Mouse (Mus musculus) embryonic facial prominence, embryonic 11.5 days (tissue): ENCODE data around the gene Fbxl8. TPM values are rescaled to one million over a fixed set of nuclear protein-coding genes. Genes with fewer than 3 reads are reported as not detected.
"Not testable (repeated sequence)": the region's sequence is repeated elsewhere in the genome, so short reads cannot be mapped to it uniquely, and the experiment has no call there.

Experiments
- ATAC-seq: fragments of 200-750 bp; cut with Nextera tagmentation; replicated peaks from 2 replicates; pipeline ENCODE4 v1.8.0; 2017; ENCODE audit warnings: low read depth; ENCODE audit not compliant: insufficient number of reproducible peaks, low FRiP score, low TSS enrichment
- DNase-seq: peaks from one replicate; pipeline ENCODE4 v3.0.0-alpha.2; 2015; ENCODE audit warnings: low spot score
- H3K27ac ChIP-seq: fragments of 300-500 bp; sonication (generic); replicated peaks from 2 replicates; pipeline ENCODE4 v1.5.1; 2014; ENCODE audit warnings: mild to moderate bottlenecking, low read depth, low read length, control low read depth
- H3K27me3 ChIP-seq: fragments of 300-500 bp; sonication (generic); 2 replicates; pipeline ENCODE4 v1.6.1; 2014; ENCODE audit warnings: mild to moderate bottlenecking, low read length, moderate library complexity, mixed read lengths; ENCODE audit not compliant: control insufficient read depth, insufficient read depth
- H3K36me3 ChIP-seq: fragments of 300-500 bp; sonication (generic); replicated peaks from 2 replicates; pipeline ENCODE4 v1.6.1; 2014; ENCODE audit warnings: low read depth, mild to moderate bottlenecking, low read length, moderate library complexity, mixed read lengths; ENCODE audit not compliant: control insufficient read depth, insufficient read depth
- H3K4me1 ChIP-seq: fragments of 300-500 bp; sonication (generic); 2 replicates; pipeline ENCODE4 v1.6.1; 2014; ENCODE audit warnings: low read length, mixed read lengths; ENCODE audit not compliant: control insufficient read depth, insufficient read depth
- H3K4me2 ChIP-seq: fragments of 300-500 bp; sonication (generic); 2 replicates; pipeline ENCODE4 v1.6.1; 2014; ENCODE audit warnings: low read depth, mild to moderate bottlenecking, control low read depth, low read length, moderate library complexity
- H3K4me3 ChIP-seq: fragments of 300-500 bp; sonication (generic); 2 replicates; pipeline ENCODE4 v1.5.1; 2014; ENCODE audit warnings: low read depth, low read length, control low read depth
- H3K9ac ChIP-seq: fragments of 300-500 bp; sonication (generic); replicated peaks from 2 replicates; pipeline ENCODE4 v1.6.1; 2014; ENCODE audit warnings: mild to moderate bottlenecking, control low read depth, low read length
- H3K9me3 ChIP-seq: fragments of 300-500 bp; sonication (generic); replicated peaks from 2 replicates; pipeline ENCODE4 v1.6.1; 2016; ENCODE audit warnings: mild to moderate bottlenecking, low read length, inconsistent platforms, mixed read lengths; ENCODE audit not compliant: control insufficient read depth
- WGBS: fragments of 180-500 bp; shearing (Covaris S2); extraction: QIAGEN DNeasy Blood & Tissue Kit; methylation state at CpG from one replicate; pipeline ENCODE4 v1.1.7; 2014; 5-methylcytosine and 5-hydroxymethylcytosine counted together
- polyA plus RNA-seq: library from polyadenylated mRNA; unstranded; fragments of >200 nt; fragmentation: Nextera tagmentation; extraction: Ambion mirVana; gene quantifications from 2 replicates; pipeline ENCODE4 v1.2.1, GENCODE M21; 2014

Gene Fbxl8
- polyA plus RNA-seq, 1 experiment from 2014 or later, result 1.2 TPM

- 87% methylated on average over 4 of the region's 4 CpGs for WGBS
- not testable (repeated sequence) for DNase-seq, H3K4me1 ChIP-seq, H3K27me3 ChIP-seq, H3K4me2 ChIP-seq, H3K9ac ChIP-seq, H3K27ac ChIP-seq, H3K4me3 ChIP-seq, H3K36me3 ChIP-seq, ATAC-seq, H3K9me3 ChIP-seq
Observed at GRCm38 (mm10) chr8:105232321-105232693, 32.1 kb upstream of the Fbxl8 start.

GRCm38 (mm10) chr8:105233126-105233935, 31.1 kb upstream of the Fbxl8 start:
- DNase-seq (no peak), ATAC-seq (no peak)
- Histone ChIP-seq H3K9ac (no peak overlapping the region), H3K36me3 (no peaks in the 10 kb centered on the region; the same call in 1 of the 2 replicates), H3K27me3 (no peaks in the 10 kb centered on the region), H3K27ac (no peak overlapping the region), H3K4me1 (no peaks in the 10 kb centered on the region), H3K4me2 (no peak overlapping the region), H3K9me3 (no peaks in the 10 kb centered on the region), H3K4me3 (no peak overlapping the region)
- WGBS, result 55% methylated on average over 1 of the region's 1 CpGs

- 61% methylated on average over 1 of the region's 1 CpGs for WGBS
- no peak overlapping the region for H3K9ac ChIP-seq
- H3K4me1 ChIP-seq, result no peaks in the 10 kb centered on the region
- H3K27ac ChIP-seq, result no peak overlapping the region
- no peaks in the 10 kb centered on the region; the same call in none of the 2 replicates for H3K36me3 ChIP-seq
- DNase-seq (no peak), ATAC-seq (no peak)
- no peak overlapping the region for H3K4me3 ChIP-seq
- no peaks in the 10 kb centered on the region for H3K27me3 ChIP-seq
- H3K4me2 ChIP-seq, result no peak overlapping the region
- H3K9me3 ChIP-seq, result no peaks in the 10 kb centered on the region
Observed at GRCm38 (mm10) chr8:105235206-105235605, 29.2 kb upstream of the Fbxl8 start.

- no peak overlapping the region for H3K4me3 ChIP-seq
- 90% methylated on average over 14 of the region's 14 CpGs for WGBS
- H3K9me3 ChIP-seq, result no peaks in the 10 kb centered on the region
- H3K9ac ChIP-seq, result no peak overlapping the region
- no peaks in the 10 kb centered on the region; the same call in none of the 2 replicates for H3K36me3 ChIP-seq
- no peak overlapping the region for H3K4me2 ChIP-seq
- H3K27me3 ChIP-seq, result no peaks in the 10 kb centered on the region
- DNase-seq (no peak), ATAC-seq (no peak)
- no peaks in the 10 kb centered on the region for H3K4me1 ChIP-seq
- H3K27ac ChIP-seq, result no peak overlapping the region
Observed at GRCm38 (mm10) chr8:105237442-105238142, 26.9 kb upstream of the Fbxl8 start.

- no peak overlapping the region for H3K4me3 ChIP-seq
- 98% methylated on average over 7 of the region's 7 CpGs for WGBS
- ATAC-seq (no peak), DNase-seq (no peak)
- H3K4me2 ChIP-seq, result no peak overlapping the region
- H3K36me3 ChIP-seq, result no peaks in the 10 kb centered on the region; the same call in none of the 2 replicates
- H3K4me1 ChIP-seq, result no peaks in the 10 kb centered on the region
- H3K9ac ChIP-seq, result no peak overlapping the region
- H3K27me3 ChIP-seq, result no peaks in the 10 kb centered on the region
- H3K9me3 ChIP-seq, result no peaks in the 10 kb centered on the region
- H3K27ac ChIP-seq, result no peak overlapping the region
Observed at GRCm38 (mm10) chr8:105241016-105241415, 23.4 kb upstream of the Fbxl8 start.

GRCm38 (mm10) chr8:105251954-105252353, 12.5 kb upstream of the Fbxl8 start:
- Histone ChIP-seq H3K9ac (no peak overlapping the region), H3K4me1 (peaks cover 5% of the 10 kb centered on the region; the same call in 1 of the 2 replicates), H3K27ac (no peak overlapping the region), H3K4me2 (no peak overlapping the region), H3K9me3 (no peaks in the 10 kb centered on the region), H3K27me3 (0 out of 2 replicates have a peak, but pooled peaks cover 3% of the 10 kb centered on the region), H3K36me3 (peaks cover 2% of the 10 kb centered on the region; the same call in 1 of the 2 replicates), H3K4me3 (no peak overlapping the region)
- DNase-seq (no peak), ATAC-seq (no peak)
- WGBS, result 95% methylated on average over 6 of the region's 6 CpGs

GRCm38 (mm10) chr8:105252680-105253537, 11.5 kb upstream of the Fbxl8 start:
- Histone ChIP-seq H3K4me2 (no peak overlapping the region), H3K4me1 (peaks cover 5% of the 10 kb centered on the region; the same call in 1 of the 2 replicates), H3K27ac (no peak overlapping the region), H3K4me3 (no peak overlapping the region), H3K27me3 (peaks cover 4% of the 10 kb centered on the region), H3K9me3 (no peaks in the 10 kb centered on the region), H3K9ac (no peak overlapping the region), H3K36me3 (peaks cover 2% of the 10 kb centered on the region; the same call in 1 of the 2 replicates)
- DNase-seq (no peak), ATAC-seq (no peak)
- 82% methylated on average over 10 of the region's 10 CpGs for WGBS
